Mouse (Mus musculus) granulocyte monocyte progenitor cell, adult 5-6 weeks (primary cell): Measurements from ENCODE around the gene Zfp384. TPM values are rescaled to one million over a fixed set of nuclear protein-coding genes. Genes with fewer than 3 reads are reported as not detected.
A peak's percentile ranks its signal among the peaks of the same experiment; 100 is the strongest.

Experiments
- ATAC-seq: replicated peaks from 2 replicates; pipeline ENCODE4 v1.8.0; 2016; ENCODE audit warnings: mild to moderate bottlenecking, moderate TSS enrichment, inconsistent platforms; ENCODE audit not compliant: poor library complexity, severe bottlenecking
- total RNA-seq, 2 experiments: library from RNA; stranded (forward) in 1 of 2; stranded (reverse) in 1 of 2; fragments of 200-712, 200-1000 nt in 1 of 2; fragments of >200 nt in 1 of 2; fragmentation: Nextera tagmentation in 1 of 2; gene quantifications; 2 replicates each; pipeline ENCODE4 v1.2.3; 2014 to 2017

Zfp384 gene
- total RNA-seq, 2 experiments from 2014 or later, result 31.9 to 87.6 TPM

GRCm38 (mm10) chr6:125073825-125074224 is 64.9 kb downstream of the Zfp384 start:
- peak; percentile 45 for ATAC-seq

- ATAC-seq, result no peak
Observed at GRCm38 (mm10) chr6:125081394-125081793, 72.4 kb downstream of the Zfp384 start.

GRCm38 (mm10) chr6:125081797-125082560 is 73.0 kb downstream of the Zfp384 start:
- no peak for ATAC-seq

GRCm38 (mm10) chr6:125082801-125083386 is 73.9 kb downstream of the Zfp384 start:
- ATAC-seq, result peak; percentile 70

- peak; percentile 35 for ATAC-seq
Observed at GRCm38 (mm10) chr6:125084424-125084823, 75.5 kb downstream of the Zfp384 start.

Other genes starting within 250 kb of the Zfp384 start
- 0.23 TPM in 1 of 2 replicates, not detected in the other for gene Eno2, start 239.5 kb upstream of the Zfp384 start, total RNA-seq (2014; fragmentation: Nextera tagmentation)
- not detected in 2 replicates for gene Eno2, start 239.5 kb upstream of the Zfp384 start, total RNA-seq (2017)
- gene Lrrc23, start 229.4 kb upstream of the Zfp384 start, total RNA-seq (2014; fragmentation: Nextera tagmentation), result not detected in 2 replicates
- 0.98 TPM in 1 of 2 replicates, not detected in the other for gene Lrrc23, start 229.4 kb upstream of the Zfp384 start, total RNA-seq (2017)
- gene Spsb2, start 200.5 kb upstream of the Zfp384 start, total RNA-seq (2014; fragmentation: Nextera tagmentation), result 3.1 and 5.2 TPM in 2 replicates
- gene Spsb2, start 200.5 kb upstream of the Zfp384 start, total RNA-seq (2017), result 4.6 and 10.5 TPM in 2 replicates
- 357 and 379 TPM in 2 replicates for gene Tpi1, start 194.8 kb upstream of the Zfp384 start, total RNA-seq (2014; fragmentation: Nextera tagmentation)
- gene Tpi1, start 194.8 kb upstream of the Zfp384 start, total RNA-seq (2017), result 273 and 305 TPM in 2 replicates
- gene Usp5, start 179.7 kb upstream of the Zfp384 start, total RNA-seq (2014; fragmentation: Nextera tagmentation), result 88.8 and 89.4 TPM in 2 replicates
- 93.5 and 98.6 TPM in 2 replicates for gene Usp5, start 179.7 kb upstream of the Zfp384 start, total RNA-seq (2017)
- gene Cdca3, start 179.6 kb upstream of the Zfp384 start, total RNA-seq (2014; fragmentation: Nextera tagmentation), result 86.1 and 89.0 TPM in 2 replicates
- 128 and 162 TPM in 2 replicates for gene Cdca3, start 179.6 kb upstream of the Zfp384 start, total RNA-seq (2017)
- gene Gnb3, start 168.9 kb upstream of the Zfp384 start, total RNA-seq (2014; fragmentation: Nextera tagmentation), result not detected in 2 replicates
- not detected in 2 replicates for gene Gnb3, start 168.9 kb upstream of the Zfp384 start, total RNA-seq (2017)
- gene P3h3, start 151.4 kb upstream of the Zfp384 start, total RNA-seq (2014; fragmentation: Nextera tagmentation), result 1.4 and 4.3 TPM in 2 replicates
- gene P3h3, start 151.4 kb upstream of the Zfp384 start, total RNA-seq (2017), result 3.4 and 4.0 TPM in 2 replicates
- gene Gpr162, start 145.2 kb upstream of the Zfp384 start, total RNA-seq (2014; fragmentation: Nextera tagmentation), result 2.0 TPM in 1 of 2 replicates, not detected in the other
- gene Gpr162, start 145.2 kb upstream of the Zfp384 start, total RNA-seq (2017), result not detected in 2 replicates
- gene Cd4, start 120.9 kb upstream of the Zfp384 start, total RNA-seq (2014; fragmentation: Nextera tagmentation), result 0.90 TPM in 1 of 2 replicates, not detected in the other
- 0.41 and 0.60 TPM in 2 replicates for gene Cd4, start 120.9 kb upstream of the Zfp384 start, total RNA-seq (2017)
- gene Lag3, start 97.4 kb upstream of the Zfp384 start, total RNA-seq (2014; fragmentation: Nextera tagmentation), result 1.4 and 3.8 TPM in 2 replicates
- 1.4 and 9.6 TPM in 2 replicates for gene Lag3, start 97.4 kb upstream of the Zfp384 start, total RNA-seq (2017)
- 16.1 and 21.9 TPM in 2 replicates for gene Ptms, start 89.0 kb upstream of the Zfp384 start, total RNA-seq (2014; fragmentation: Nextera tagmentation)
- gene Ptms, start 89.0 kb upstream of the Zfp384 start, total RNA-seq (2017), result 18.5 and 33.0 TPM in 2 replicates
- gene Mlf2, start 77.8 kb upstream of the Zfp384 start, total RNA-seq (2014; fragmentation: Nextera tagmentation), result 82.4 and 102 TPM in 2 replicates
- gene Mlf2, start 77.8 kb upstream of the Zfp384 start, total RNA-seq (2017), result 49.5 and 79.7 TPM in 2 replicates
- 96.6 and 112 TPM in 2 replicates for gene Cops7a, start 43.6 kb upstream of the Zfp384 start, total RNA-seq (2014; fragmentation: Nextera tagmentation)
- 48.8 and 52.0 TPM in 2 replicates for gene Cops7a, start 43.6 kb upstream of the Zfp384 start, total RNA-seq (2017)
- not detected in 2 replicates for gene Pianp, start 12.5 kb upstream of the Zfp384 start, total RNA-seq (2014; fragmentation: Nextera tagmentation)
- gene Pianp, start 12.5 kb upstream of the Zfp384 start, total RNA-seq (2017), result not detected in 2 replicates
- gene Ing4, start 30.6 kb downstream of the Zfp384 start, total RNA-seq (2014; fragmentation: Nextera tagmentation), result 49.2 and 55.8 TPM in 2 replicates
- gene Ing4, start 30.6 kb downstream of the Zfp384 start, total RNA-seq (2017), result 34.7 and 40.2 TPM in 2 replicates
- gene Acrbp, start 40.5 kb downstream of the Zfp384 start, total RNA-seq (2014; fragmentation: Nextera tagmentation), result 10.6 and 17.5 TPM in 2 replicates
- 1.3 and 3.9 TPM in 2 replicates for gene Acrbp, start 40.5 kb downstream of the Zfp384 start, total RNA-seq (2017)
- 8.7 and 13.4 TPM in 2 replicates for gene Lpar5, start 58.8 kb downstream of the Zfp384 start, total RNA-seq (2014; fragmentation: Nextera tagmentation)
- 2.7 and 5.2 TPM in 2 replicates for gene Lpar5, start 58.8 kb downstream of the Zfp384 start, total RNA-seq (2017)
- gene Chd4, start 86.8 kb downstream of the Zfp384 start, total RNA-seq (2014; fragmentation: Nextera tagmentation), result 136 and 161 TPM in 2 replicates
- 246 and 373 TPM in 2 replicates for gene Chd4, start 86.8 kb downstream of the Zfp384 start, total RNA-seq (2017)
- gene Nop2, start 122.8 kb downstream of the Zfp384 start, total RNA-seq (2014; fragmentation: Nextera tagmentation), result 65.6 and 82.8 TPM in 2 replicates
- gene Nop2, start 122.8 kb downstream of the Zfp384 start, total RNA-seq (2017), result 79.2 and 82.4 TPM in 2 replicates
- gene Iffo1, start 136.1 kb downstream of the Zfp384 start, total RNA-seq (2014; fragmentation: Nextera tagmentation), result 26.4 and 37.4 TPM in 2 replicates
- gene Iffo1, start 136.1 kb downstream of the Zfp384 start, total RNA-seq (2017), result 11.8 and 14.0 TPM in 2 replicates
- gene Gapdh, start 157.3 kb downstream of the Zfp384 start, total RNA-seq (2014; fragmentation: Nextera tagmentation), result 2,842 and 3,031 TPM in 2 replicates
- gene Gapdh, start 157.3 kb downstream of the Zfp384 start, total RNA-seq (2017), result 1,694 and 2,022 TPM in 2 replicates
- 242 and 263 TPM in 2 replicates for gene Ncapd2, start 182.6 kb downstream of the Zfp384 start, total RNA-seq (2014; fragmentation: Nextera tagmentation)
- 242 and 288 TPM in 2 replicates for gene Ncapd2, start 182.6 kb downstream of the Zfp384 start, total RNA-seq (2017)
- gene Mrpl51, start 182.7 kb downstream of the Zfp384 start, total RNA-seq (2014; fragmentation: Nextera tagmentation), result 117 and 197 TPM in 2 replicates
- gene Mrpl51, start 182.7 kb downstream of the Zfp384 start, total RNA-seq (2017), result 121 and 155 TPM in 2 replicates
- 26.0 and 40.2 TPM in 2 replicates for gene Vamp1, start 206.4 kb downstream of the Zfp384 start, total RNA-seq (2014; fragmentation: Nextera tagmentation)
- 6.3 and 7.1 TPM in 2 replicates for gene Vamp1, start 206.4 kb downstream of the Zfp384 start, total RNA-seq (2017)
- 13.8 TPM in 2 replicates for gene Tapbpl, start 222.7 kb downstream of the Zfp384 start, total RNA-seq (2014; fragmentation: Nextera tagmentation)
- 16.5 and 17.7 TPM in 2 replicates for gene Tapbpl, start 222.7 kb downstream of the Zfp384 start, total RNA-seq (2017)
- gene Cd27, start 227.9 kb downstream of the Zfp384 start, total RNA-seq (2014; fragmentation: Nextera tagmentation), result 50.7 and 62.0 TPM in 2 replicates
- 34.7 and 55.2 TPM in 2 replicates for gene Cd27, start 227.9 kb downstream of the Zfp384 start, total RNA-seq (2017)